In the genomic region with DNA sequence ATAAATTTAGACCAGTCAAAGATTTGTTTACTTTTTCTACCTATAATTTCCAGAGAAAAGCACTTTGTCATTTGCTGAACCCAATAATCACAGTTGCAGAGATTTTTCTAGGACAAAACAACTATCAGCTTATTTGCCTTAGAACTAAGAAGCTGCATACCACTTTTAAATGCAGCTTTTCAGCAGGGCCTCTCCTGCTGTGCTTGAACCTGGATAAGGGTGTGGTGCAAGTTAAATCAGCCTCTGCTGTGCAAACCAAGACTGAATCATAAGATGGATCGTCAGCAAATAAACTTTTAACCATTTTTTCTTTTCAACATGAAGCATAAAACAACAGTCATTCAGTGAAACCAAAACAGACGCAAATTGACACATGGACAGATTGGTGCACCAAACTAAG, we compare ENCODE assay signal across 11 mouse cellular contexts.
"Had no signal": no experiment of that assay in that cellular context is flagged by ENCODE, and none has a peak within 500 bp of the region (broad histone marks: within the 10 kb centered on the region; RNA-seq: fewer than 3 reads in every experiment).

No protein-coding gene starts in this region.

- DNase-seq: lung, adult 18-20 months; lung, embryonic 14.5 days; lung, postnatal 10 days; lung, postnatal 4 days; midbrain, embryonic 14.5 days; retina, postnatal 1 day; right cerebral cortex, adult 18-20 months; right cerebral cortex, postnatal 14 days; thymus, adult 2 months; thymus, postnatal 14 days; thymus, postnatal 36 days had no signal
